Mouse (Mus musculus): ENCODE measurements around the gene Sln. TPM values are rescaled to one million over a fixed set of nuclear protein-coding genes. Genes with fewer than 3 reads are reported as not detected.

The Sln gene
- total RNA-seq, 2 experiments from 2014 or later: 76.0 to 99.3 TPM

GRCm38 (mm10) chr9:53895827-53896226 lies 45.9 kb downstream of the Sln start:
- DNase-seq (ENCODE audit: low spot score): no peak
- intact Hi-C loops (cut with DNase I): no loop called here

GRCm38 (mm10) chr9:53899836-53900235 lies 49.9 kb downstream of the Sln start:
- no peak for DNase-seq (ENCODE audit: low spot score)
- intact Hi-C loops (cut with DNase I): no loop called here

GRCm38 (mm10) chr9:53903215-53903842 lies 53.4 kb downstream of the Sln start:
- intact Hi-C loops (cut with DNase I): no loop called here

More at GRCm38 (mm10) chr9:53903215-53903842, 53.4 kb downstream of the Sln start:
- no peak for DNase-seq (ENCODE audit: low spot score)

Other genes with a start within 250 kb of the Sln start
- 100 to 1,000 TPM; 276 to 289 TPM for gene Acat1, start 239.8 kb upstream of the Sln start, total RNA-seq (2021)
- 10 to 100 TPM; 43.4 to 46.4 TPM for gene Cul5, start 180.2 kb upstream of the Sln start, total RNA-seq (2021)
- gene Rab39, start 143.9 kb upstream of the Sln start, total RNA-seq (2021): under 1 TPM; 0.08 to 0.25 TPM
- gene Slc35f2, start 78.6 kb upstream of the Sln start, total RNA-seq (2021): under 1 TPM in 1 of 2 experiments, not detected in 1; 0.10 TPM
- under 1 TPM; 0.10 to 0.22 TPM for gene Elmod1, start 125.1 kb downstream of the Sln start, total RNA-seq (2021)
- under 1 TPM; 0.18 to 0.28 TPM for gene Tnfaip8l3, start 218.2 kb downstream of the Sln start, total RNA-seq (2021)